Mouse (Mus musculus): ENCODE measurements around the gene Wdr43. TPM values are rescaled to one million over a fixed set of nuclear protein-coding genes. Genes with fewer than 3 reads are reported as not detected.

Wdr43 gene
- polyA plus RNA-seq, 1 experiment from 2014 or later, result 67.4 TPM

Other genes starting within 250 kb of the Wdr43 start
- 2.8 and 3.4 TPM in 2 replicates for gene Gm4707, start 156.0 kb upstream of the Wdr43 start, polyA plus RNA-seq (2016; fragmentation: Nextera tagmentation; extraction: Ambion mirVana)
- 59.2 and 65.3 TPM in 2 replicates for gene Smchd1, start 140.6 kb upstream of the Wdr43 start, polyA plus RNA-seq (2016; fragmentation: Nextera tagmentation; extraction: Ambion mirVana)
- 32.2 and 33.3 TPM in 2 replicates for gene Ndc80, start 89.0 kb upstream of the Wdr43 start, polyA plus RNA-seq (2016; fragmentation: Nextera tagmentation; extraction: Ambion mirVana)
- 0.99 TPM in 2 replicates for gene Spdya, start 63.8 kb upstream of the Wdr43 start, polyA plus RNA-seq (2016; fragmentation: Nextera tagmentation; extraction: Ambion mirVana)
- 0.07 and 0.19 TPM in 2 replicates for gene Togaram2, start 57.4 kb downstream of the Wdr43 start, polyA plus RNA-seq (2016; fragmentation: Nextera tagmentation; extraction: Ambion mirVana)
- gene Pcare, start 137.0 kb downstream of the Wdr43 start, polyA plus RNA-seq (2016; fragmentation: Nextera tagmentation; extraction: Ambion mirVana), result not detected in 2 replicates
- 7.5 and 9.2 TPM in 2 replicates for gene Clip4, start 152.6 kb downstream of the Wdr43 start, polyA plus RNA-seq (2016; fragmentation: Nextera tagmentation; extraction: Ambion mirVana)